Mouse (Mus musculus) stomach, postnatal 0 days (tissue): ENCODE measurements around the gene Arhgap29. TPM values are rescaled to one million over a fixed set of nuclear protein-coding genes. Genes with fewer than 3 reads are reported as not detected.

Experiments
- ATAC-seq: fragments of 200-750 bp; cut with Nextera tagmentation; 2 replicates; pipeline ENCODE4 v1.8.0; 2017; ENCODE audit not compliant: low FRiP score, low TSS enrichment
- DNase-seq: peaks from one replicate; pipeline ENCODE4 v3.0.0-alpha.2; 2016; ENCODE audit warnings: low spot score
- H3K27ac ChIP-seq: fragments of 300-500 bp; sonication (generic); replicated peaks from 2 replicates; pipeline ENCODE4 v1.5.1; 2014; ENCODE audit warnings: mild to moderate bottlenecking, control low read depth
- H3K27me3 ChIP-seq: fragments of 300-500 bp; sonication (generic); 2 replicates; pipeline ENCODE4 v1.6.1; 2014; ENCODE audit warnings: low read length; ENCODE audit not compliant: control insufficient read depth, insufficient read depth
- H3K36me3 ChIP-seq: fragments of 300-500 bp; sonication (generic); 2 replicates; pipeline ENCODE4 v1.6.1; 2014; ENCODE audit warnings: low read length, mixed read lengths; ENCODE audit not compliant: control insufficient read depth, insufficient read depth
- H3K4me1 ChIP-seq: fragments of 300-500 bp; sonication (generic); replicated peaks from 2 replicates; pipeline ENCODE4 v1.6.1; 2014; ENCODE audit warnings: antibody characterized with exemption; ENCODE audit not compliant: control insufficient read depth, insufficient read depth
- H3K4me2 ChIP-seq: fragments of 300-500 bp; sonication (generic); replicated peaks from 2 replicates; pipeline ENCODE4 v1.6.1; 2014; ENCODE audit warnings: low read depth, mild to moderate bottlenecking, control low read depth, moderate library complexity
- H3K4me3 ChIP-seq: fragments of 300-500 bp; sonication (generic); 2 replicates; pipeline ENCODE4 v1.5.1; 2014; ENCODE audit warnings: low read depth, low read length, control low read depth
- H3K9ac ChIP-seq: fragments of 300-500 bp; sonication (generic); 2 replicates; pipeline ENCODE4 v1.6.1; 2014; ENCODE audit warnings: mild to moderate bottlenecking, low read length, control low read depth, mixed read lengths
- H3K9me3 ChIP-seq: fragments of 300-500 bp; sonication (generic); 2 replicates; pipeline ENCODE4 v1.6.1; 2016; ENCODE audit warnings: low read length; ENCODE audit not compliant: control insufficient read depth
- CTCF ChIP-seq: IDR thresholded peaks from 2 replicates; pipeline ENCODE4 v1.5.1; 2016; ENCODE audit warnings: antibody characterized with exemption, low read depth, mild to moderate bottlenecking, moderate library complexity
- EP300 ChIP-seq: optimal IDR thresholded peaks from 2 replicates; pipeline ENCODE3; 2016; ENCODE audit warnings: antibody characterized with exemption
- whole genome bisulfite sequencing: fragments of 180-500 bp; shearing (Covaris S2); extraction: QIAGEN DNeasy Blood & Tissue Kit; methylation state at CpG from one replicate; pipeline ENCODE4 v1.1.7; 2014; 5-methylcytosine and 5-hydroxymethylcytosine counted together
- polyA plus RNA-seq: library from polyadenylated mRNA; unstranded; fragments of >200 nt; fragmentation: Nextera tagmentation; extraction: Ambion mirVana; gene quantifications from 2 replicates; pipeline ENCODE4 v1.2.1, GENCODE M21; 2015

The Arhgap29 gene
- polyA plus RNA-seq, 1 experiment from 2014 or later, result 16.6 TPM

DNA sequence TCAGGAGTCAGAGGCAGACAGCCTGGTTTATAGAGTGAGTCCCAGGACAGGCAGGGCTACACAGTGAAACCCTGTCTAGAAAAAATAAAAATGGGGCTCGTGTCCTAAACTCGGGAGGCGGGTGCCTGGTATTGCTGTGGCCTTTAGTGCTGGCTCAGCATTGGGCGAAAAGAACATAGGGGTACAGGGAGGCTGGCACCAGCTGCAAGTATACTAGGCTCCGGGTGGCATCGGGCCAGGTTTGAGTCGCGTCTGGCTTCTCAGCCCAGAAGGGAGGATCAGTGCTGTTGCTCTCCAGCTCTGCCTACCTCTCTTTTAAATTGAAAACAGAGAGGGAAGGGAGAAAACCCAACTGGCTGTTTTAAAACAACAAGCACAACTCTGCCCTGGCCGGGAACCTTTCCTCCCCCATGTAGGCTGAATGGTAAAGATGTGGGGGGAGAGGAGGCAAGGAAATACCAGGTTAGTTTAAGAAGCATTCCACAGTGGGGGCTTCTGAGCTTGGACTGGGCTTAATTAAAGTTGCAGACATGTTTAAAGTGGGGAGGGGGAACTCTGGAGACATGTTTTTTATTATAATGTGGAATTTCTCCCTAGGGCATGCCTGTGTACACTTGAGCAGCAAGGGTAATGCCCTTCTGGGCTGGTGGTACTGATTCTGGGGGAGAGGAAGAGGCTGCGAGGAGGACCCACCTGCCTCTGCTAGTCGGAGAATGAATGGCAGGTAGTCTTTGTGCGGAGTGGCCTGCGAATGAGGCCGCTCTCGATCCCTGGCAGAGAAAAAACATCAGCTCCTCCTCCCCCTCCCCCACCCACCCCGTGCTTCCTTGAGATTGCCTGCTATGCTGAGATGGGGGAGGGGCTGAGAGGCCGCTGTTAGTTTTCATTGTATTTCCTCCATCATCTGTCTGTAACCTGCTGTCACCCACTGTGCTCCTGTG, 95.8 kb downstream of the Arhgap29 start:
- Histone ChIP-seq H3K27ac (peak overlapping the region; percentile 40; the same call in 1 of the 2 replicates), H3K4me3 (no peak overlapping the region), H3K9me3 (no peaks in the 10 kb centered on the region), H3K4me1 (peaks cover 9% of the 10 kb centered on the region), H3K9ac (peak overlapping the region; percentile 23; the same call in 1 of the 2 replicates), H3K27me3 (no peaks in the 10 kb centered on the region), H3K36me3 (no peaks in the 10 kb centered on the region), H3K4me2 (no peak overlapping the region)
- DNase-seq (peak; percentile 55), ATAC-seq (no peak; the same call in 1 of the 2 replicates)
- 26% methylated on average over 17 of the region's 17 CpGs for WGBS
- TF ChIP-seq EP300 (no peak), CTCF (no peak)

DNA sequence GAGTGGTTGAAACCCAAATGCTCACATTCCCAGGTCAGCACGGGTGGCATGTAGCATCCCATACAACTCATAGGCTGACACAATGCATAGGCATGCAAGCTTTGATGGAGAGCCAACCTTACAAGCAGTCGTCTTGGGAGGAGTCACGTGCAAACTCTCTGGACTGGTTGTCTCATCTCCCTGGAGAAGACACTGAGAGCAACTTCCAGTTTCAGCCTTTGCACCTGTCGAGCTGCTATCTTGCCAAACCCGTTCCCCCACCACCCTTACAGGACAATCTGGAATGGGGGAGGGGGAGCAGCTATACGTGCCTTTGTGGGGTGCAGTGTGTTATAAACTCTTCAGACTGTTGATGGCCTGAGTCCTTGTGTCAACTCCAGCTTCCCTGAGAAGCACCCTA, 96.8 kb downstream of the Arhgap29 start:
- DNase-seq (no peak), ATAC-seq (peak; percentile 40; the same call in 1 of the 2 replicates)
- H3K27me3 ChIP-seq, result no peaks in the 10 kb centered on the region
- H3K9ac ChIP-seq, result no peak overlapping the region
- H3K4me1 ChIP-seq, result peaks cover 9% of the 10 kb centered on the region
- peak; percentile 86 for TF ChIP-seq EP300
- no peak for TF ChIP-seq CTCF
- no peaks in the 10 kb centered on the region for H3K36me3 ChIP-seq
- H3K9me3 ChIP-seq, result no peaks in the 10 kb centered on the region
- no peak overlapping the region for H3K27ac ChIP-seq
- H3K4me3 ChIP-seq, result no peak overlapping the region
- H3K4me2 ChIP-seq, result no peak overlapping the region
- 40% methylated on average over 6 of the region's 6 CpGs for WGBS

DNA sequence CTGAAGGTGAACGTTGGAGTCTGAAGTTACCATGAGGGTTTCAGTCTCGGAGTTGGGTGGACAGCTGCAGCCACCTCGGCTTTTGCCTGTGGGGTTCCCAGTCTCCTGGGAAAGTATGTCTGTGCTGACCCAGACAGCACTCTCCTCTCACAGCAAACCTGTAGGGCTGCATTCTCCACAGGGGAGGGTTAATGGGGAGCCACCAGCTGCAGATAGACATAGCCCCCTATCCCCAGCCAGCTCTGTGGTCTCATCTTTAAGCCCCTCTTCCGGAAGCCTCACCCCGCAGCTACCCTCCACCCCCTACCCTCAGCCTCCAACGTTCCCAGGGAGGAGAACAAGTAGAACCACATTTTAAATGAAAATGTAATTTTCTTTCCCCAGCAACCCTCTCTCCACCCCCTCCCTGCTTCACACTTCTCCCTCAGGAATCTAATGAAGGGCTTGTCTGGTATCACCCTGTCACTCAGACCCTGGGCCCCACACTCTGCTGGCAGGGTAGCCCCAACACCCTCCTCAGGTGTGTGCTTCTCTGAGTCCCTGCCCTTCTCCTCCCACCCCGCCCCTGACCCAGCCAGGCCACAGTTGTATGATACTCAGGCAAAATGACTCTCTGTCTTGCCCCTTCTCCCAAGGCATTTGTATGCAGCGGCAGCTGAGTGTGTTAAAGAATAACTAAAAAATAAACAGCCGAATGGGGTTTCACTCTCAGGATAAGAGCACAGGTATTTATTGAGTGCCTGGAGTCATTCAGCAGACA, 106.3 kb downstream of the Arhgap29 start:
- WGBS, result 40% methylated on average over 9 of the region's 9 CpGs
- DNase-seq, result no peak
- no peak overlapping the region for H3K4me2 ChIP-seq

DNA sequence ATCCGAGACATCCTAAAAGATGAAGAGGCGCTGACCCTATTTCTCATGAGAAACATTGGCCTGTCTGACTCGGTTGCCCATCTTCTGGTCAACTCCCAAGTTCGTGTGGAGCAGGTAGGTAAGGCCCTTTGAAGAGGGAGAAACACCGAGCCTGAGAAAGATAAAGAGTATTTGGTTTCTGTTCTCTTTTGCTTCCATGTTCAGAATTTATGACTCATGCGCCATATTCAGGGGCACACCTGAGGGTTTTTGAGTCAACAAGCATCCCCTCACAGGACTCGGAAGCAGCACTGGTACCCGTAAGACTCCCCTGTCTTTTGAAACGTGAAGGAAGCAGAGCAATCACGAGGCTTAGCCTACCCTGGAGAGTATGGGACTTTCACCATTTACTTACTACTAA, 110.2 kb downstream of the Arhgap29 start:
- H3K4me2 ChIP-seq, result no peak overlapping the region
- no peak for TF ChIP-seq EP300
- TF ChIP-seq CTCF, result no peak
- H3K9me3 ChIP-seq, result no peaks in the 10 kb centered on the region
- no peaks in the 10 kb centered on the region for H3K4me1 ChIP-seq
- no peak overlapping the region for H3K9ac ChIP-seq
- 73% methylated on average over 10 of the region's 10 CpGs for WGBS
- no peaks in the 10 kb centered on the region for H3K36me3 ChIP-seq
- H3K4me3 ChIP-seq, result no peak overlapping the region
- DNase-seq (no peak), ATAC-seq (no peak)
- no peaks in the 10 kb centered on the region for H3K27me3 ChIP-seq
- no peak overlapping the region for H3K27ac ChIP-seq

More for the DNA sequence above, 106.3 kb downstream of the Arhgap29 start:
- H3K4me1 ChIP-seq, result no peaks in the 10 kb centered on the region
- peak; percentile 47; the same call in 1 of the 2 replicates for ATAC-seq
- H3K36me3 ChIP-seq, result no peaks in the 10 kb centered on the region
- H3K9me3 ChIP-seq, result no peaks in the 10 kb centered on the region
- no peak for TF ChIP-seq EP300
- TF ChIP-seq CTCF, result no peak
- no peak overlapping the region for H3K27ac ChIP-seq
- H3K27me3 ChIP-seq, result no peaks in the 10 kb centered on the region
- H3K9ac ChIP-seq, result no peak overlapping the region
- no peak overlapping the region for H3K4me3 ChIP-seq

DNA sequence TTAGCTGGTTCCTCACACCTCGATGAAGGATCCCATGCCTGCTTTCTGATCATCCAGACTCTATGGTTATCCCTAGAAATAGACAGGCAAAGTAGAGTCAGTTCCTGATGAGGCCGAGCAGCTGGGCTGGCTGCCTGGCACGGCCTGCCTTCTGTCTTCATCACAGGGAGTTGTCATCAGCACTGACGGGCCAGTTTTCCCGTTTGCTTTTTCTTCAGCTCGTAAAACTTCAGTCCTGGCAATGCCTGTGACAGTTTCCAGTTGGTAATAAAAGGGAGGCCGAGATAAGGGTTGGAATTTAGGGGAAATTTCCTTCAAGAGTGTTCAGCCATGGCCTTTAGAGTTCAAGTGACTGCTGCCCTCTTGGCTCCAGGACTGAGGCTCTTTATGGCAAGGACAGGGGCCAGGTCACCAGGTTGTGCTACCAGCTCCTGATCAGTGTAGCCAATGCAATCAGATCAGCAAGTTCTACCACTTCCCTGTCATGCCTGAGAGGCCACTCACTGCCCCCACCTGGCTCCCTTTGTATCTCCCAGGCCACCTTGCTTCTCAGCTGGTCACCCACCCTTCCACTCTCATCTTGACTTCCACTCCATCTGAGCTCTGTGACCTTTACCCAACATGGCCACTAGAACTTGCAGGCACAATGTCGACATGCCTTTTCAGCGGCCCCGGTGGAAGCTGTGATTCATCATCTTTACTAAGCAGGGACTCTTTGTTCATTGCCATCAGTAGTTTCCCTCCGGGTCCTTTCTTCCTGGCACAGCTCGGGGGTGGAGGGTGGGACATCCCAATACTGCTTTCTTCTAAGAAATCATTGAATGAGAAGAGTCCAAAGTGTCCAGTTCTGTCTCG, 112.4 kb downstream of the Arhgap29 start:
- H3K27me3 ChIP-seq, result no peaks in the 10 kb centered on the region
- WGBS, result 52% methylated on average over 13 of the region's 13 CpGs
- H3K27ac ChIP-seq, result no peak overlapping the region
- ATAC-seq, result no peak
- no peaks in the 10 kb centered on the region for H3K9me3 ChIP-seq
- TF ChIP-seq EP300 (no peak), CTCF (no peak)
- no peak overlapping the region for H3K4me3 ChIP-seq
- DNase-seq, result no peak
- H3K36me3 ChIP-seq, result no peaks in the 10 kb centered on the region
- H3K9ac ChIP-seq, result no peak overlapping the region
- H3K4me1 ChIP-seq, result no peaks in the 10 kb centered on the region
- H3K4me2 ChIP-seq, result no peak overlapping the region

Other genes starting within 250 kb of the Arhgap29 start
- 26.8 and 29.2 TPM in 2 replicates for gene F3, start 229.0 kb upstream of the Arhgap29 start, polyA plus RNA-seq
- 115 and 118 TPM in 2 replicates for gene Abcd3, start 137.2 kb upstream of the Arhgap29 start, polyA plus RNA-seq
- gene Abca4, start 91.9 kb downstream of the Arhgap29 start, polyA plus RNA-seq, result 0.44 and 0.46 TPM in 2 replicates